In the genomic region with DNA sequence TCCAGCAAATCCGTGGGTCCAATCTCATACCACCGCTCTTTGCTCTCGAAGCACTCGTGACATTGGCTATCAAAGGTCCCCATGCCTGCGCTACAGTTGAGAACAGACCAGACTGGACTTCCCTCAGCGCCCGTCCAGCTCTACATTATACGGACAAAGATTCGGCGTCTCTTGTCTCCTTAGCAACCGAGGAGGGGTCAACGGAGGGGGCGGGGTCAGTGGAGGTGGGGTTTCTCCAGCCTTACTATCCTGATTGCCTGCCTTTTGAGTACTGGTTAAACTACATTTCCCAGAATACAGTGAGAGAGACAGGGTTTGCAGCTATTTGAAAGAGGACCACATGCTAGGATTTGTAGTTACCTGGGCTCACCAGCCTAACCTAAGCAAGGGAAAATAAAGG, we compare ENCODE assay signal across 10 mouse cellular contexts. TPM values are rescaled to one million over a fixed set of nuclear protein-coding genes. Genes with fewer than 3 reads are reported as not detected.
DNase-seq lines count a peak whose midpoint lies in the region; ATAC-seq lines count a peak whose summit lies in the region.
"Had no signal": no experiment of that assay in that cellular context is flagged by ENCODE, and none has a peak within 500 bp of the region (broad histone marks: within the 10 kb centered on the region; RNA-seq: fewer than 3 reads in every experiment).

A gene (minus strand): TSS at position 169 of the 400 bp plus-strand sequence.

- H3K9me3 ChIP-seq in hindbrain, embryonic 14.5 days (ENCODE audit: control insufficient read depth, low read length), result no peaks in the 10 kb centered on the region

- no peaks in the 10 kb centered on the region for H3K27me3 ChIP-seq in hindbrain, embryonic 14.5 days (ENCODE audit: control insufficient read depth, insufficient read depth, low read length)

- peak within 1 kb of the TSS; percentile 49 for H3K4me2 ChIP-seq in hindbrain, embryonic 14.5 days (replicated peaks)

- H3K4me3 ChIP-seq in hindbrain, embryonic 14.5 days (replicated peaks; ENCODE audit: low read length), result peak within 1 kb of the TSS; percentile 21

- intact Hi-C loops in left cerebral cortex, postnatal 10 days (cut with DNase I), result loop anchor here (5.0 kb wide), 1 partner anchor 105 kb away; a partner anchor contains a TSS

- no peak within 1 kb of the TSS for H3K27ac ChIP-seq in hindbrain, embryonic 14.5 days

- peak; percentile 77 for ATAC-seq in hindbrain, embryonic 14.5 days (ENCODE audit: low FRiP score)

- no peaks in the 10 kb centered on the region for H3K4me1 ChIP-seq in hindbrain, embryonic 14.5 days (replicated peaks; ENCODE audit: control insufficient read depth, insufficient read depth, low read length)

- DNase-seq in WW6 (ENCODE audit: low read depth, low spot score), result peak; percentile 40
- DNase-seq in cerebellum, postnatal 10 days, result peak; percentile 86 to 90
- DNase-seq in frontal cortex, postnatal 14 days (ENCODE audit: low spot score in 2 of 2), result peak; percentile 32 to 44
- peak; percentile 63 for DNase-seq in hindbrain, embryonic 14.5 days (ENCODE audit: low spot score)
- peak; percentile 63 to 83 for DNase-seq in left cerebral cortex, postnatal 10 days (ENCODE audit: extremely low spot score in 1 of 2, low spot score in 2 of 2)
- DNase-seq in lung, postnatal 36 days, result peak; percentile 80
- peak; percentile 73 for DNase-seq in right cerebral cortex, postnatal 4 days
- DNase-seq in spleen, postnatal 14 days (ENCODE audit: low spot score in 2 of 2), result no peak

- no peaks in the 10 kb centered on the region for H3K36me3 ChIP-seq in hindbrain, embryonic 14.5 days (replicated peaks; ENCODE audit: control insufficient read depth, insufficient read depth)

- no peak within 1 kb of the TSS for H3K9ac ChIP-seq in hindbrain, embryonic 14.5 days

- 5% methylated on average over 13 of the region's 13 CpGs for WGBS in hindbrain, embryonic 14.5 days

RNA-seq across cellular contexts. Expression of the gene that starts here (rescaled TPM):
- polyA plus RNA-seq in hindbrain, embryonic 14.5 days (2014; fragmentation: Nextera tagmentation; extraction: Ambion mirVana), result 2.7 and 3.1 TPM in 2 replicates
- total RNA-seq in left cerebral cortex, postnatal 10 days (2021), result 1 to 10 TPM; 1.9 to 2.1 TPM
- total RNA-seq: MEL had no signal
- polyA plus RNA-seq: large intestine, adult 2 months had no signal

Comparison
In these comparisons a context has a peak if more than half of its experiments do, and no peak if none do; other contexts are left out.
1. DNase-seq: peak in WW6 (single experiment), cerebellum, postnatal 10 days (2 of 2), frontal cortex, postnatal 14 days (2 of 2), hindbrain, embryonic 14.5 days (single experiment), left cerebral cortex, postnatal 10 days (2 of 2), lung, postnatal 36 days (single experiment) and right cerebral cortex, postnatal 4 days (single experiment); none in spleen, postnatal 14 days (0 of 2).